Mouse (Mus musculus) heart, embryonic 12.5 days (tissue): ENCODE measurements around the gene Cdkn1a. TPM values are rescaled to one million over a fixed set of nuclear protein-coding genes. Genes with fewer than 3 reads are reported as not detected.
A peak's percentile ranks its signal among the peaks of the same experiment; 100 is the strongest.
"Not testable (repeated sequence)": the region's sequence is repeated elsewhere in the genome, so short reads cannot be mapped to it uniquely, and the experiment has no call there.

ENCODE experiments used
- ATAC-seq: fragments of 200-750 bp; cut with Nextera tagmentation; 2 replicates; pipeline ENCODE4 v1.8.0; 2017; ENCODE audit warnings: moderate TSS enrichment, moderate library complexity; ENCODE audit not compliant: insufficient number of reproducible peaks, low FRiP score
- H3K27ac ChIP-seq: fragments of 300-500 bp; sonication (generic); 2 replicates; pipeline ENCODE4 v1.5.1; 2016; ENCODE audit warnings: mild to moderate bottlenecking, moderate library complexity; ENCODE audit not compliant: poor library complexity, severe bottlenecking
- H3K27me3 ChIP-seq: fragments of 300-500 bp; sonication (generic); replicated peaks from 2 replicates; pipeline ENCODE4 v1.6.1; 2016; ENCODE audit warnings: mild to moderate bottlenecking, moderate library complexity
- H3K36me3 ChIP-seq: fragments of 300-500 bp; sonication (generic); 2 replicates; pipeline ENCODE4 v1.6.1; 2016; ENCODE audit warnings: mild to moderate bottlenecking, moderate library complexity
- H3K4me1 ChIP-seq: fragments of 300-500 bp; sonication (generic); replicated peaks from 2 replicates; pipeline ENCODE4 v1.6.1; 2016; ENCODE audit warnings: mild to moderate bottlenecking
- H3K4me2 ChIP-seq: fragments of 300-500 bp; sonication (generic); 2 replicates; pipeline ENCODE4 v1.6.1; 2016; ENCODE audit warnings: mild to moderate bottlenecking, moderate library complexity
- H3K4me3 ChIP-seq: fragments of 300-500 bp; sonication (generic); 2 replicates; pipeline ENCODE4 v1.5.1; 2016; ENCODE audit warnings: mild to moderate bottlenecking
- H3K9ac ChIP-seq: fragments of 300-500 bp; sonication (generic); 2 replicates; pipeline ENCODE4 v1.6.1; 2016; ENCODE audit warnings: mild to moderate bottlenecking, moderate library complexity
- H3K9me3 ChIP-seq: fragments of 300-500 bp; sonication (generic); replicated peaks from 2 replicates; pipeline ENCODE4 v1.6.1; 2016; ENCODE audit warnings: mild to moderate bottlenecking, moderate library complexity
- WGBS: fragments of 180-500 bp; shearing (Covaris S2); methylation state at CpG from one replicate; pipeline ENCODE4 v1.1.7; 2016; 5-methylcytosine and 5-hydroxymethylcytosine counted together
- polyA plus RNA-seq: library from polyadenylated mRNA; unstranded; fragments of >200 nt; fragmentation: Nextera tagmentation; extraction: Ambion mirVana; gene quantifications from 2 replicates; pipeline ENCODE4 v1.2.1, GENCODE M21; 2016

Cdkn1a gene
- polyA plus RNA-seq, 1 experiment from 2014 or later, result 45.3 TPM

DNA sequence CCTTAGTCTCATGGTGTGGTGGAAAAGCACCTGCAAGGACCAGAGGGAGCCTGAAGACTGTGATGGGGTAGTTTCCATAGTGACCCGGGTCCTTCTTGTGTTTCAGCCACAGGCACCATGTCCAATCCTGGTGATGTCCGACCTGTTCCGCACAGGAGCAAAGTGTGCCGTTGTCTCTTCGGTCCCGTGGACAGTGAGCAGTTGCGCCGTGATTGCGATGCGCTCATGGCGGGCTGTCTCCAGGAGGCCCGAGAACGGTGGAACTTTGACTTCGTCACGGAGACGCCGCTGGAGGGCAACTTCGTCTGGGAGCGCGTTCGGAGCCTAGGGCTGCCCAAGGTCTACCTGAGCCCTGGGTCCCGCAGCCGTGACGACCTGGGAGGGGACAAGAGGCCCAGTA, 7.5 kb downstream of the Cdkn1a start:
- Histone ChIP-seq H3K4me2 (no peak overlapping the region), H3K4me1 (peaks cover 19% of the 10 kb centered on the region), H3K27ac (no peak overlapping the region), H3K4me3 (no peak overlapping the region), H3K9me3 (no peaks in the 10 kb centered on the region), H3K9ac (no peak overlapping the region), H3K27me3 (0 out of 2 replicates have a peak, but pooled peaks cover 4% of the 10 kb centered on the region), H3K36me3 (peaks cover 22% of the 10 kb centered on the region)
- 94% methylated on average over 24 of the region's 24 CpGs for WGBS
- ATAC-seq, result no peak

DNA sequence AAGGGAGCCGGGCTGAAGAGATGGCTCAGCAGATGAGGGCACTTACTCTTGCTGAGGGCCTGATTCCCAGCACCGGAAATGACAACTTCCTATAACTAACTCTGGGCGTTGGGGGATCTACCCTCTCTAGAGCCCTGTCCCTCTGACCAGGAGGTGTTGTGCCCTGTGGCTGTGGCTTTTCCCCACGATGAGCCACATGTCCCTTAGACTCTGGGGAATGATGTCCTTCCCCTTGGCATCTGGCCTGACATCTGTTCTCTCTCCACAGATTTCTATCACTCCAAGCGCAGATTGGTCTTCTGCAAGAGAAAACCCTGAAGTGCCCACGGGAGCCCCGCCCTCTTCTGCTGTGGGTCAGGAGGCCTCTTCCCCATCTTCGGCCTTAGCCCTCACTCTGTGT, 8.3 kb downstream of the Cdkn1a start:
- H3K4me2 ChIP-seq, result no peak overlapping the region
- H3K4me1 ChIP-seq, result peaks cover 13% of the 10 kb centered on the region
- H3K9me3 ChIP-seq, result no peaks in the 10 kb centered on the region
- no peak overlapping the region for H3K27ac ChIP-seq
- no peak overlapping the region for H3K4me3 ChIP-seq
- no peak for ATAC-seq
- no peak overlapping the region for H3K9ac ChIP-seq
- peaks cover 22% of the 10 kb centered on the region for H3K36me3 ChIP-seq
- 0 out of 2 replicates have a peak, but pooled peaks cover 4% of the 10 kb centered on the region for H3K27me3 ChIP-seq
- WGBS, result 80% methylated on average over 8 of the region's 8 CpGs

DNA sequence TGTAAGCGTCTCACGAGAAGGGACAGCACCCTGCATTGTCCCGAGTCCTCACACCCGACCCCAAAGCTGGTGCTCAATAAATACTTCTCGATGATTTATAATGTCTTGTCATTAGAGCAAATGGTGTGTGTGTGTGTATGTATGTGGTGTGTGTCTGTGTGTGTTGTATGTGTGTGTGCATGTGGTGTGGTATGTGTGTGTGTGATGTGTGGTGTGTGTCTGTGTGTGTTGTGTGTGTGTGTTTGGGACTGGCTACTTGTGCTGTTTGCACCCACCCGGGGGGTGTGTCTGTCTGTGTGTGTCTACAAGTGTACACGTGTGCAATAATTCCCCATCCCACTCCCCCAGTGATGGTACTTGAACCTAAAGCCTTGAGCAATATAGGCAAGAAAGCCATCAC, 9.9 kb downstream of the Cdkn1a start:
- no peaks in the 10 kb centered on the region for H3K9me3 ChIP-seq
- H3K4me1 ChIP-seq, result peaks cover 2% of the 10 kb centered on the region; the same call in 1 of the 2 replicates
- no peak for ATAC-seq
- H3K9ac ChIP-seq, result no peak overlapping the region
- H3K27ac ChIP-seq, result no peak overlapping the region
- H3K4me2 ChIP-seq, result no peak overlapping the region
- WGBS, result 86% methylated on average over 7 of the region's 7 CpGs
- H3K27me3 ChIP-seq, result 0 out of 2 replicates have a peak, but pooled peaks cover 4% of the 10 kb centered on the region
- H3K36me3 ChIP-seq, result peaks cover 22% of the 10 kb centered on the region
- H3K4me3 ChIP-seq, result no peak overlapping the region

DNA sequence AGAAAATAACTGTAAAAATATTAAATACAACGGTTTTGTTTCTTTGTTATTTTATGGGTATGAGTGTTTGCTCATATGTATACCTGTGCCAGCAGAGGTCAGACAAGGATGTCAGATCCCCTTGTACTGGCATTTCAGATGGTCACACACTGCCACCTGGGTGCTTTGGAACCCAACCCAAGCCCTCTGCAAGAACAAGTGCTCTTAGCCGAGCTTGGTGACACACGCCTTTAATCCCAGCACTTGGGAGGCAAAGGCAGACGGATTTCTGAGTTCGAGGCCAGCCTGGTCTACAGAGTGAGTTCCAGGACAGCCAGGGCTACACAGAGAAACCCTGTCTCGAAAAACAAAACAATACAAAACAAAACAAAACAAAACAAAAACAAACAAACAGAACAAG, 19.6 kb downstream of the Cdkn1a start:
- ATAC-seq, result not testable (repeated sequence)
- 78% methylated on average over 6 of the region's 6 CpGs for WGBS

DNA sequence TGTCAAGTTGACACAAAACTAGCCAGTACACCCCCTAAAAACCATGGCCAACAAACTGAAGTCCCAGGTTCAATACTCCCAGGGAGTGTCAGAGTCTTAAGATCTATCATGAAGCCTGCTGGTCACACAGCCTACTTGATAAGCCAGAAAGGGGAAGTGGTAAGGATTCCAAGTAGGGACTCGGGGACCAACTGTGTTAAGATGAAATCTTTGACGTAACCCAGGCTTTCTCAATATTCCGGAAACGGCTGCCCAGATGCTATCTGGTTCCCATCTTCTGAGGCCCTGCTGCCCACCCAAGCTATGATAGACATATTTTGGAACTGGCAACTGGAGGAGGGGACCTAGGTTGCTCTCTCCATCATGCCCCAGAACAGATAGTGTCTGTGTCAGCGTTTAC, 20.6 kb downstream of the Cdkn1a start:
- no peak for ATAC-seq
- Histone ChIP-seq H3K4me2 (no peak overlapping the region), H3K27me3 (no peaks in the 10 kb centered on the region), H3K36me3 (no peaks in the 10 kb centered on the region), H3K9me3 (no peaks in the 10 kb centered on the region; the same call in 1 of the 2 replicates), H3K9ac (no peak overlapping the region), H3K4me3 (no peak overlapping the region), H3K4me1 (no peaks in the 10 kb centered on the region), H3K27ac (no peak overlapping the region)
- 76% methylated on average over 5 of the region's 5 CpGs for WGBS

More for the DNA sequence above, 19.6 kb downstream of the Cdkn1a start:
- H3K4me1 ChIP-seq, H3K4me3 ChIP-seq, H3K27ac ChIP-seq, H3K27me3 ChIP-seq, H3K4me2 ChIP-seq, H3K36me3 ChIP-seq, H3K9ac ChIP-seq, H3K9me3 ChIP-seq: not testable (repeated sequence)

DNA sequence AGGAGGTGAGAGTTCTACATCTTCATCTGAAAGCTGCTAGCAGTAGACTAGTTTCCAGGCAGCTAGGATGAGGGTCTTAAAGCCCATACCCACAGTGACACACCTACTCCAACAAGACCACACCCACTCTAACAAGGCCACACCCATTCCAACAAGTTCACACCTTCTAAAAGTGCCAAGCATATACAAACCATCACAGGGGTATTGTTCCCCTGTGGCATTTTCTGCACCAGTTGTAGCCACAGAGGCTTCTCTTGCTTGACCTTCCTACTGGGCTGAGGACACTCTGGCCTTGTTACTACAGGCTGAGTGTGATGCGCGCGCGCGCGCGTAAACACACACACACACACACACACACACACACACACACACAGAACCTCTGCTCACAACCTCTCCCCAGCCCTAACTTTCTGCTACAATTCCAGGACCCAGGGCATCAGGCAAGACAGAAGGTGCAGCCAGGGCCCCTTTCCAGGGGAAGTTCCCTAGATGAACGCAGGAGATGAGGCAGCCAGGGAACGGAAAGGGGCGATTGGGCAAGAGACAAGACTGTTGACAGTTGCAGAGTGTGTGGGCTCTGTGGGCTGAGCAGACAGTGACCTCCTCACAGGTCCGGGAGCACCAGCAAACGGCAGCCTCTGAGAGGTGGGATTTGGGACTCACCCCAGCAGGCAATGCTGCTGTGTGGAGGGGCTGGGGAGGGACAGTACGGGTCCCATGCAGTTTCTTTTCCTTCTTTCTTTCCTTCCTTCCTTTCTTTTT, 23.0 kb downstream of the Cdkn1a start, which contains the start of gene Rab44:
Rab44 (plus strand) TSS at position 555 of the 762 bp plus-strand sequence.
- H3K4me1 ChIP-seq, result no peaks in the 10 kb centered on the region
- no peak within 1 kb of the TSS for H3K4me2 ChIP-seq
- H3K9ac ChIP-seq, result no peak within 1 kb of the TSS
- no peaks in the 10 kb centered on the region for H3K36me3 ChIP-seq
- ATAC-seq, result no peak
- no peak within 1 kb of the TSS for H3K4me3 ChIP-seq
- H3K27ac ChIP-seq, result no peak within 1 kb of the TSS
- no peaks in the 10 kb centered on the region; the same call in 1 of the 2 replicates for H3K9me3 ChIP-seq
- H3K27me3 ChIP-seq, result peaks cover 4% of the 10 kb centered on the region; the same call in 1 of the 2 replicates
- 82% methylated on average over 13 of the region's 13 CpGs for WGBS

DNA sequence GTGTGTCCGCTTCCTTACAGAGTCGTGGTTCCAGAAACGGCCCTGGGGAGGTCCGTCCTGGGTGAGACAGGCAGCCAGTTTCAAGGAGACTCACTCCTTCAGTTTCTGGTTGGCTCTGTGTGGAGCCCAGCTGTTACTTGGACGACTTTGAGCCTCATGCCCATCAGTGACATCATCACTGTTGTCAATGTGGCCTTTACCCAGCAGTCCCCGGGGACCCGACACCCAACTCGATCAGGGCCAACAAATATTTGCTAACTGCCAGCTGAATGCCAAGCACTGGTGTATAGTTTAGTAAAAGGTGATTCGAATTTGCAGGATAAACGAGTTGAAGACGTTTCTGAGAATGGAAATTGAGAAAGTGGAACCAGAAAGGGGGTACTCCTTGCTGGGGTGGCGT, 25.2 kb downstream of the Cdkn1a start:
- 0 out of 2 replicates have a peak, but pooled peaks cover 3% of the 10 kb centered on the region for H3K4me1 ChIP-seq

DNA sequence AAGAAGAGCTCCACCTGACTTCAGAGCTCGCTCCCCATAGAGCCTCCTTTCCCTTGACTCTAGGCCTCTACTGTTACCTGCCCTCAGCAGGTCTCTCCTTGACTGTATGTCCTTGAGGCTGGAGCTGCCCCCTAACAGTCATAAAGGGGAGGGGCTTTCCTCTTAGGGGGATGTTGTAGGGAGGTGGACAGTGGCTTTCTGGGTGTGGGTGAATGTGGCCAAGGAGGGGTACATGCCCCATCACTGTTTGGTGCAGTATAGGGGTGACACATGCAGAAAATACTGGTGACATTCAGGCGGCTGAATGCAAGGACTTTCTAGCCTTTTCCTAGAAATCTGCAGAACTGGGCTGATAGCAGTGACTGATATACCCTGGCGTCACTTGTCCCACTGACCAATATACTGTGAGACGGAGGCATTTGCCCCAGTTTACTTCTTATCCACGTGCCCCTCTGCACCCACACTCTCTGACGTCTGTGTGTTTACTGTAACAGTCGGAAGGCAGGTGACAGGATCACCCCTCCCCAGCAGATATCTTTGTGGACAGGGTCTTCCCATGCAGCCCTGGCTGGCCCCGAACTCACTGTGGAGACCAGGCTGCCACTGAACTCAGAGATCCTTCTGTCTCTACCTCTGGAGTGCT, 26.4 kb downstream of the Cdkn1a start:
- H3K4me1 ChIP-seq, result 0 out of 2 replicates have a peak, but pooled peaks cover 3% of the 10 kb centered on the region
- no peaks in the 10 kb centered on the region for H3K36me3 ChIP-seq
- H3K27ac ChIP-seq, result no peak overlapping the region
- H3K4me3 ChIP-seq, result no peak overlapping the region
- no peak overlapping the region for H3K9ac ChIP-seq
- no peaks in the 10 kb centered on the region; the same call in 1 of the 2 replicates for H3K9me3 ChIP-seq
- peaks cover 7% of the 10 kb centered on the region; the same call in 1 of the 2 replicates for H3K27me3 ChIP-seq
- WGBS, result 57% methylated on average over 8 of the region's 8 CpGs
- H3K4me2 ChIP-seq, result no peak overlapping the region
- 0 out of 2 replicates have a peak, but pooled peaks have one; percentile 22 for ATAC-seq

More for the DNA sequence above, 25.2 kb downstream of the Cdkn1a start:
- 70% methylated on average over 12 of the region's 12 CpGs for WGBS
- peaks cover 7% of the 10 kb centered on the region; the same call in 1 of the 2 replicates for H3K27me3 ChIP-seq
- no peaks in the 10 kb centered on the region for H3K36me3 ChIP-seq
- no peak overlapping the region for H3K4me3 ChIP-seq
- H3K27ac ChIP-seq, result no peak overlapping the region
- no peak overlapping the region for H3K4me2 ChIP-seq
- ATAC-seq, result no peak
- H3K9me3 ChIP-seq, result no peaks in the 10 kb centered on the region; the same call in 1 of the 2 replicates
- H3K9ac ChIP-seq, result no peak overlapping the region

DNA sequence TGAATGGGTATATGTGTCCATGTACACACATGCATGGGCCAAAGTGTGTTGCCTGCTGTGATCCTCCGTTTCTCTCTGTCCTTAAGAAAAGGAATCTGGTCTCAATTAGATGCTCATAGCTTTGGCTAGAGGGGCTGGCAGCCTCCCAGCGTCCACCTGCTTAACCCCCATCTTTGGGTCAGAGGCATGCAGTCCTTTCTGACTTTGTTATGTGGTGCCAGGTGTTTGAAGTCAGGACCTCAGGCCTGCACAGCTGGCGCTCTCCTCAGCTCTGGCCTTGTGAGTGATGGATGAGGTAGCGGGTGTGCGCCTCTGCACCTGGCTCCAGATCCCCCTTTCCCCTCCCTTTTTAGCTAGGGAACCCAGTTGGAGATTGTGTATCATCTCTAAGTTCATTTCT, 27.3 kb downstream of the Cdkn1a start:
- no peak for ATAC-seq
- Histone ChIP-seq H3K4me3 (no peak overlapping the region), H3K9ac (no peak overlapping the region), H3K9me3 (no peaks in the 10 kb centered on the region), H3K4me2 (no peak overlapping the region), H3K4me1 (0 out of 2 replicates have a peak, but pooled peaks cover 3% of the 10 kb centered on the region), H3K27me3 (peaks cover 7% of the 10 kb centered on the region; the same call in 1 of the 2 replicates), H3K36me3 (no peaks in the 10 kb centered on the region), H3K27ac (no peak overlapping the region)
- WGBS, result 63% methylated on average over 5 of the region's 5 CpGs

DNA sequence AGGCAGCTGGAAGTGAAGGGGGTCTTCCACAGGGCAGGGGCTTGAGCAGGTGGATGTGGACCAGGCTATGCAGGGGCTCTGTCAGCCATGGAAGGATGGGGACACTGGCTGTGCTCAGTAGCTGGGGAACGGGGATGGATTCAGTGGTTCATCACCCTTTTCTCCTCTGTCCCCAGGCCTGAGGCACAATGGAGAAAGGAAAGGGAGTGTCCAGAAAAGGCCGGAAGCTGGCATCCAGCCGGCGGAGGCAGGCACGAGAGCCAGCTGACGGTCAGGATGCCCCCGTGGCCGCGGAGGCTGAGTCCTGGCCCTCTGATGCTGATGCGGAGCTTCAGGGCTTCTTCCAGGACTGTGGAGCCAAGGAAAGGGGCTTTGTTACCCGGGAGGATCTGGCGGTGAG, 29.9 kb downstream of the Cdkn1a start:
- H3K9me3 ChIP-seq, result no peaks in the 10 kb centered on the region
- no peak overlapping the region for H3K4me3 ChIP-seq
- no peak overlapping the region for H3K4me2 ChIP-seq
- 0 out of 2 replicates have a peak, but pooled peaks cover 3% of the 10 kb centered on the region for H3K4me1 ChIP-seq
- no peak overlapping the region for H3K27ac ChIP-seq
- whole genome bisulfite sequencing, result 67% methylated on average over 12 of the region's 12 CpGs
- ATAC-seq, result no peak
- H3K27me3 ChIP-seq, result peaks cover 7% of the 10 kb centered on the region; the same call in 1 of the 2 replicates
- no peak overlapping the region for H3K9ac ChIP-seq
- H3K36me3 ChIP-seq, result no peaks in the 10 kb centered on the region

DNA sequence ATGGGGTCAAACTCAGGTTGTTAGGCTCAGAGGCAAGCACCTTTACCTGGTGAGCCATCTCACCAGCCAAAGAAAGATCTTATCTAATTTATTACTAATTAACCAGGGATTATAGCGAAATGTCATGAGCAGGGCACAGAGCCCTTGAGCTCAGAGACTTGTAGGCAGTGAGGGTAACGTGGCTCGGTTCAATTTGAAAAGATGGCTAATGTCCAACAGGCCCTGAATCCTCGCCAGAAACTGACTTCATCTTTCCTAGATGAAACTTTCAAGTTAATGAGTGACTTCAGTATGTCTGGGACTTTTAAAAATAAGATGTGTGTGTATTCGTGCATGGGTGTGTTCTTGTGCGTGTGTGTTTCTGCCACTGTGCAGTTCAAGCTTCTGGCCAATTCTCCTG, 32.0 kb downstream of the Cdkn1a start:
- H3K9me3 ChIP-seq, result no peaks in the 10 kb centered on the region
- H3K9ac ChIP-seq, result no peak overlapping the region
- H3K4me3 ChIP-seq, result no peak overlapping the region
- 72% methylated on average over 6 of the region's 6 CpGs for WGBS
- H3K27ac ChIP-seq, result no peak overlapping the region
- H3K4me2 ChIP-seq, result no peak overlapping the region
- H3K36me3 ChIP-seq, result no peaks in the 10 kb centered on the region
- ATAC-seq, result no peak
- H3K4me1 ChIP-seq, result 0 out of 2 replicates have a peak, but pooled peaks cover 3% of the 10 kb centered on the region
- H3K27me3 ChIP-seq, result peaks cover 7% of the 10 kb centered on the region; the same call in 1 of the 2 replicates
